Mouse (Mus musculus) kidney, adult 2 months (tissue): ENCODE data around the gene Tmem131.

Experiments used
- CTCF ChIP-seq: fragments of 200-500 bp; conservative IDR thresholded peaks from 2 replicates; pipeline ENCODE4 v1.5.1; 2011; ENCODE audit warnings: low read depth, mild to moderate bottlenecking, control low read depth, low read length, moderate library complexity, mixed read lengths; ENCODE audit not compliant: insufficient read depth, insufficient read length
- POLR2A ChIP-seq: fragments of 200-500 bp; IDR thresholded peaks from one replicate; pipeline ENCODE4 v1.6.1; 2011; ENCODE audit warnings: low read depth, low read length, control low read depth

DNA sequence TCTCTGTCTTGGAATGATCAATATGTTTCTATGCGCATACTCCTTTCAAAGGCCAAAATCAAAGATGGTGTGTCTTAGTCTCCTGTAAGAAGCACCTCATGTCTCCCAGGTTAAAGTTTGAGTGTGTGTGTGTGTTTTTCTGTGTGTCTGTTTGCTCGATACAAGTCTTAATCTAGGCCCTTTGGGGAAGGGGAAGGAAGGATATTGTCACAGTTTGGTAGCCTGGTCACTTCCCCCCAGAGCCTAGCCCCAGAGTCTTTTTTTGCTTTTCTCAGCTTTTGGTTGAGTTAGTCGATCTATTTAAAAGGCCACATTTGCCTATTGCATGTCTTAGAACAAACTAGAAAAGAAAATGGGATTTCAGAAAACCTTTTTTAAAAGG lies 3.1 kb downstream of the Tmem131 start:
- no peak for TF ChIP-seq CTCF
- no peak for TF ChIP-seq POLR2A
